Comparison of ENCODE assay signal across 17 mouse cellular contexts in the genomic region with DNA sequence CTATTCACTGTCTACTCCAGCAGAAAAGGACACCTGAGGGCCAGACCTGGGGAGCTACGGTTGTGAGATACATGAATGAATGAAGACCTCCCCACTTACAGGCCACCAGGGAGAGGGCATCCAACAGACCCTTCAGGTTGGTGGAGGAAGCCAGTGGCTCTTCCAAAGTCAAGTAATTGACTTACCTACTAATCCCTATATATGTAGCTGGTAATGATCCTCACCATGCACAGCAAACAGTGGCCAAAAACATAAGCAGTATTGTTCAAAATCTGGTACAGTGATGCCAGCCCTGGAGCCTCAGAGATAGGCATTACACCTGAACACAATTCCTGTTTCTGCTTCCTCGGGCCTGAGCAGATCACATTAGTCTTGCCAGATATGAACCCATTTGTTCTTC.
"Had no signal": no experiment of that assay in that cellular context is flagged by ENCODE, and none has a peak within 500 bp of the region (broad histone marks: within the 10 kb centered on the region; RNA-seq: fewer than 3 reads in every experiment).

No protein-coding gene starts in this region.

- H3K27me3 ChIP-seq: neural tube, embryonic 12.5 days; neural tube, embryonic 13.5 days; neural tube, embryonic 15.5 days; stomach, embryonic 15.5 days had no signal

- H3K4me1 ChIP-seq: neural tube, embryonic 15.5 days; stomach, embryonic 15.5 days had no signal

- H3K27ac ChIP-seq: neural tube, embryonic 12.5 days; neural tube, embryonic 13.5 days; neural tube, embryonic 15.5 days; stomach, embryonic 15.5 days; stomach, postnatal 0 days had no signal

- H3K9ac ChIP-seq: neural tube, embryonic 12.5 days; neural tube, embryonic 13.5 days; neural tube, embryonic 15.5 days; stomach, embryonic 15.5 days had no signal

- DNase-seq: retina, postnatal 1 day; right cerebral cortex, adult 18-20 months; right cerebral cortex, postnatal 14 days; right cerebral cortex, postnatal 25 days; right cerebral cortex, postnatal 4 days; spleen, adult 18-20 months; thymus, adult 18-20 months; thymus, adult 2 months; thymus, postnatal 14 days; thymus, postnatal 25 days; thymus, postnatal 36 days; thymus, postnatal 4 days had no signal

- H3K9me3 ChIP-seq: neural tube, embryonic 12.5 days; neural tube, embryonic 13.5 days; neural tube, embryonic 15.5 days; stomach, embryonic 15.5 days had no signal

- H3K36me3 ChIP-seq: neural tube, embryonic 12.5 days; neural tube, embryonic 13.5 days; neural tube, embryonic 15.5 days; stomach, embryonic 15.5 days had no signal

- H3K4me3 ChIP-seq: neural tube, embryonic 12.5 days; neural tube, embryonic 13.5 days; neural tube, embryonic 15.5 days; stomach, embryonic 15.5 days had no signal

- H3K4me2 ChIP-seq: neural tube, embryonic 12.5 days; neural tube, embryonic 13.5 days; neural tube, embryonic 15.5 days; stomach, embryonic 15.5 days had no signal
